Mouse (Mus musculus) splenic B cell, adult 2 months (primary cell): ENCODE data around the gene H1fnt.

Source experiments
- DNase-seq: peaks from one replicate; pipeline ENCODE4 v3.0.0-alpha.2; 2011; ENCODE audit warnings: low read depth, low spot score
- H3K27me3 ChIP-seq: 2 replicates; pipeline ENCODE4 v1.6.1; 2012; ENCODE audit warnings: mild to moderate bottlenecking, low read length, moderate library complexity, mixed read lengths; ENCODE audit not compliant: control insufficient read depth, poor library complexity, insufficient read depth, severe bottlenecking
- H3K36me3 ChIP-seq: 2 replicates; pipeline ENCODE4 v1.6.1; 2012; ENCODE audit warnings: mild to moderate bottlenecking, low read length, moderate library complexity, mixed read lengths; ENCODE audit not compliant: control insufficient read depth, poor library complexity, insufficient read depth, severe bottlenecking

Gene H1fnt

DNA sequence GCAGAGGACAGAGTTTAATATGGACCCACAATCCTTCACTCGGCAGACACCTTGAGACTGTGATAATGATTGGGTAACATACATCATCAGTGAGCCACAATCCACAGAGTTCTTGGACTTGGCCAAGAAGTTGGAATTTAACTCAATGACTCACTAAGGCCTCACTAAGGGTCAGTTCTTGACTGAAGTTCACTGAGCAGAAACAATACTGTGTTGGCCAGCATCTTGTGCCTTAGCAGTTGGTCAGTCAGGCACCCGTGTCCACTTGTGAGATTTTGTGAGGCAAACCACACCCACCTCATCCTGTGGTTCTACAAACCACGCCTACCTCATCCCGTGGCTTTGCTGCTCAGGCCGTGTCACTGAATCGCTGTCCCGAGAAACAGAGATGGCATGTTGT is 47.4 kb downstream of the H1fnt start:
- DNase-seq: no peak
- Histone ChIP-seq H3K27me3 (no peaks in the 10 kb centered on the region), H3K36me3 (no peaks in the 10 kb centered on the region)
